Mouse (Mus musculus) forebrain, embryonic 14.5 days (tissue): ENCODE measurements around the gene Ccdc116. TPM values are rescaled to one million over a fixed set of nuclear protein-coding genes. Genes with fewer than 3 reads are reported as not detected.
A peak's percentile ranks its signal among the peaks of the same experiment; 100 is the strongest.

Source experiments
- ATAC-seq: fragments of 200-750 bp; cut with Nextera tagmentation; 2 replicates; pipeline ENCODE4 v1.8.0; 2017; ENCODE audit warnings: mild to moderate bottlenecking, moderate library complexity
- DNase-seq: peaks from one replicate; pipeline ENCODE4 v3.0.0-alpha.2; 2015; ENCODE audit warnings: low spot score
- H3K27ac ChIP-seq: fragments of 300-500 bp; sonication (generic); 2 replicates; pipeline ENCODE4 v1.5.1; 2014; ENCODE audit warnings: low read depth, mild to moderate bottlenecking, control low read depth, low read length, moderate library complexity
- H3K27me3 ChIP-seq: fragments of 300-500 bp; sonication (generic); replicated peaks from 2 replicates; pipeline ENCODE4 v1.6.1; 2014; ENCODE audit warnings: low read length, control low read depth, mixed read lengths; ENCODE audit not compliant: control insufficient read depth, insufficient read depth
- H3K36me3 ChIP-seq: fragments of 300-500 bp; sonication (generic); 2 replicates; pipeline ENCODE4 v1.6.1; 2014; ENCODE audit warnings: low read length, control low read depth; ENCODE audit not compliant: control insufficient read depth, insufficient read depth
- H3K4me1 ChIP-seq: fragments of 300-500 bp; sonication (generic); 2 replicates; pipeline ENCODE4 v1.6.1; 2014; ENCODE audit warnings: antibody characterized with exemption, low read length, control low read depth; ENCODE audit not compliant: control insufficient read depth, insufficient read depth
- H3K4me2 ChIP-seq: fragments of 300-500 bp; sonication (generic); 2 replicates; pipeline ENCODE4 v1.6.1; 2014; ENCODE audit warnings: mild to moderate bottlenecking, control low read depth, low read length
- H3K4me3 ChIP-seq: fragments of 300-500 bp; sonication (generic); 2 replicates; pipeline ENCODE4 v1.5.1; 2014; ENCODE audit warnings: low read depth, low read length, control low read depth
- H3K9ac ChIP-seq: fragments of 300-500 bp; sonication (generic); 2 replicates; pipeline ENCODE4 v1.6.1; 2014; ENCODE audit warnings: mild to moderate bottlenecking, low read length, control low read depth, moderate library complexity
- H3K9me3 ChIP-seq: fragments of 300-500 bp; sonication (generic); replicated peaks from 2 replicates; pipeline ENCODE4 v1.6.1; 2016; ENCODE audit warnings: low read length, control low read depth, mixed read lengths; ENCODE audit not compliant: control insufficient read depth
- WGBS: fragments of 180-500 bp; shearing (Covaris S2); extraction: QIAGEN DNeasy Blood & Tissue Kit; methylation state at CpG from one replicate; pipeline ENCODE4 v1.1.7; 2014; 5-methylcytosine and 5-hydroxymethylcytosine counted together
- microRNA counts: library from miRNA; unstranded; fragments of <30 nt; microRNA quantifications from one replicate; lab custom pipeline; 2016
- microRNA-seq: library from miRNA; unstranded; fragments of <30 nt; microRNA quantifications from one replicate; pipeline ENCODE4, GENCODE M21; 2016
- polyA plus RNA-seq: library from polyadenylated mRNA; unstranded; fragments of >200 nt; fragmentation: Nextera tagmentation; extraction: Ambion mirVana; gene quantifications from 2 replicates; pipeline ENCODE4 v1.2.1, GENCODE M21; 2014

Ccdc116 gene
- polyA plus RNA-seq, 1 experiment from 2014 or later = 0.66 TPM

GRCm38 (mm10) chr16:17121569-17121968 is 25.5 kb downstream of the Ccdc116 start:
- no peak overlapping the region for H3K27ac ChIP-seq
- DNase-seq (peak; percentile 53), ATAC-seq (peak; percentile 24; the same call in 1 of the 2 replicates)
- H3K4me1 ChIP-seq = peaks cover 22% of the 10 kb centered on the region
- peak overlapping the region; percentile 18 for H3K4me2 ChIP-seq
- H3K27me3 ChIP-seq = no peaks in the 10 kb centered on the region
- H3K9me3 ChIP-seq = no peaks in the 10 kb centered on the region
- peaks cover 29% of the 10 kb centered on the region; the same call in 1 of the 2 replicates for H3K36me3 ChIP-seq
- H3K9ac ChIP-seq = no peak overlapping the region
- no peak overlapping the region for H3K4me3 ChIP-seq
- 39% methylated on average over 14 of the region's 14 CpGs for WGBS

GRCm38 (mm10) chr16:17117309-17117799 is 29.7 kb downstream of the Ccdc116 start:
- peaks cover 46% of the 10 kb centered on the region for H3K36me3 ChIP-seq
- no peaks in the 10 kb centered on the region for H3K27me3 ChIP-seq
- ATAC-seq (no peak), DNase-seq (no peak)
- H3K4me1 ChIP-seq = peaks cover 4% of the 10 kb centered on the region; the same call in 1 of the 2 replicates
- H3K4me3 ChIP-seq = no peak overlapping the region
- WGBS = 87% methylated on average over 5 of the region's 5 CpGs
- H3K4me2 ChIP-seq = no peak overlapping the region
- no peaks in the 10 kb centered on the region for H3K9me3 ChIP-seq
- no peak overlapping the region for H3K27ac ChIP-seq
- H3K9ac ChIP-seq = no peak overlapping the region

GRCm38 (mm10) chr16:17110771-17111743 is 36.0 kb downstream of the Ccdc116 start, which contains the start of gene Ppil2:
Ppil2 (minus strand) TSS chr16:17111257.
- Histone ChIP-seq H3K4me3 (peak within 1 kb of the TSS; percentile 75), H3K27me3 (no peaks in the 10 kb centered on the region), H3K9me3 (no peaks in the 10 kb centered on the region), H3K4me1 (peaks cover 7% of the 10 kb centered on the region; the same call in 1 of the 2 replicates), H3K9ac (peak within 1 kb of the TSS; percentile 73), H3K27ac (peak within 1 kb of the TSS; percentile 17; the same call in 1 of the 2 replicates), H3K4me2 (peak within 1 kb of the TSS; percentile 48), H3K36me3 (peaks cover 36% of the 10 kb centered on the region)
- 10% methylated on average over 38 of the region's 38 CpGs for WGBS
- peak; percentile 92 for DNase-seq
- peak; percentile 93 for ATAC-seq

- H3K4me1 ChIP-seq = peaks cover 7% of the 10 kb centered on the region
- H3K36me3 ChIP-seq = peaks cover 78% of the 10 kb centered on the region
- WGBS = 84% methylated on average over 4 of the region's 4 CpGs
- H3K9ac ChIP-seq = no peak overlapping the region
- no peak overlapping the region for H3K27ac ChIP-seq
- DNase-seq (no peak), ATAC-seq (no peak)
- H3K9me3 ChIP-seq = no peaks in the 10 kb centered on the region
- H3K4me3 ChIP-seq = no peak overlapping the region
- no peaks in the 10 kb centered on the region for H3K27me3 ChIP-seq
- no peak overlapping the region for H3K4me2 ChIP-seq
Observed at GRCm38 (mm10) chr16:17104600-17104999, 42.4 kb downstream of the Ccdc116 start.

GRCm38 (mm10) chr16:17102630-17103220 is 44.3 kb downstream of the Ccdc116 start:
- WGBS = 48% methylated on average over 7 of the region's 7 CpGs
- no peak overlapping the region for H3K9ac ChIP-seq
- H3K9me3 ChIP-seq = no peaks in the 10 kb centered on the region
- DNase-seq (peak; percentile 70), ATAC-seq (peak; percentile 72)
- no peak overlapping the region for H3K4me2 ChIP-seq
- H3K36me3 ChIP-seq = peaks cover 89% of the 10 kb centered on the region
- H3K27ac ChIP-seq = no peak overlapping the region
- H3K4me1 ChIP-seq = peaks cover 7% of the 10 kb centered on the region
- H3K27me3 ChIP-seq = no peaks in the 10 kb centered on the region
- H3K4me3 ChIP-seq = no peak overlapping the region

- H3K9me3 ChIP-seq = no peaks in the 10 kb centered on the region
- DNase-seq = no peak
- H3K4me1 ChIP-seq = no peaks in the 10 kb centered on the region
- no peaks in the 10 kb centered on the region for H3K27me3 ChIP-seq
- H3K27ac ChIP-seq = no peak overlapping the region
- peaks cover 88% of the 10 kb centered on the region for H3K36me3 ChIP-seq
- H3K9ac ChIP-seq = no peak overlapping the region
- H3K4me2 ChIP-seq = no peak overlapping the region
- no peak overlapping the region for H3K4me3 ChIP-seq
- 98% methylated on average over 3 of the region's 3 CpGs for whole genome bisulfite sequencing
- no peak for ATAC-seq
Observed at GRCm38 (mm10) chr16:17096938-17097337, 50.1 kb downstream of the Ccdc116 start.

MicroRNAs encoded within 50 kb of the gene (microRNA counts, 519-probe panel; counts per million panel counts)
- microRNA mmu-miR-130b (lab: Ali Mortazavi, UCI) = 5,514 counts per million, percentile 85 among the panel's probes with 10 or more counts
- microRNA mmu-miR-301b (lab: Ali Mortazavi, UCI) = 4,023 counts per million, percentile 45 among the panel's probes with 10 or more counts

Small RNAs within 50 kb of the gene (microRNA-seq; reads per million reads assigned to microRNA genes)
- 7,425 reads per million, percentile 95 among the genes with 10 or more reads in this experiment for gene Mir130b
- 113 reads per million, percentile 59 among the genes with 10 or more reads in this experiment for gene Mir301b

Other genes with a start within 250 kb of the Ccdc116 start
- gene Mapk1, start 163.8 kb downstream of the Ccdc116 start, polyA plus RNA-seq = 217 and 218 TPM in 2 replicates
- 180 and 195 TPM in 2 replicates for gene Ypel1, start 77.5 kb downstream of the Ccdc116 start, polyA plus RNA-seq
- 146 and 153 TPM in 2 replicates for gene Ppil2, start 36.0 kb downstream of the Ccdc116 start, polyA plus RNA-seq
- gene 2610318N02Rik, start 22.1 kb downstream of the Ccdc116 start, polyA plus RNA-seq = 21.5 and 27.6 TPM in 2 replicates
- 33.3 and 40.9 TPM in 2 replicates for gene Sdf2l1, start 14.8 kb downstream of the Ccdc116 start, polyA plus RNA-seq
- 25.1 and 28.7 TPM in 2 replicates for gene Ydjc, start 2.6 kb downstream of the Ccdc116 start, polyA plus RNA-seq
- 317 and 319 TPM in 2 replicates for gene Ube2l3, start 55.4 kb upstream of the Ccdc116 start, polyA plus RNA-seq
- 1.1 and 1.2 TPM in 2 replicates for gene Rimbp3, start 61.4 kb upstream of the Ccdc116 start, polyA plus RNA-seq
- gene Hic2, start 86.3 kb upstream of the Ccdc116 start, polyA plus RNA-seq = 2.9 and 4.2 TPM in 2 replicates
- gene Tmem191c, start 128.8 kb upstream of the Ccdc116 start, polyA plus RNA-seq = 6.6 and 12.4 TPM in 2 replicates
- 1.4 and 3.1 TPM in 2 replicates for gene Serpind1, start 184.1 kb upstream of the Ccdc116 start, polyA plus RNA-seq